Mouse (Mus musculus) olfactory bulb, adult 2 months (tissue): Measurements from ENCODE around the gene Gabbr2. TPM values are rescaled to one million over a fixed set of nuclear protein-coding genes. Genes with fewer than 3 reads are reported as not detected.

Source experiments
- H3K27ac ChIP-seq: fragments of 200-500 bp; 2 replicates; pipeline ENCODE4 v1.5.1; 2012; ENCODE audit warnings: low read depth, low read length; ENCODE audit not compliant: insufficient read depth
- H3K4me1 ChIP-seq: fragments of 200-500 bp; 2 replicates; pipeline ENCODE4 v1.6.1; 2012; ENCODE audit warnings: low read length; ENCODE audit not compliant: control insufficient read depth, insufficient read depth
- H3K4me3 ChIP-seq: fragments of 200-500 bp; 2 replicates; pipeline ENCODE4 v1.5.1; 2012; ENCODE audit warnings: mild to moderate bottlenecking, low read depth, low read length, moderate library complexity; ENCODE audit not compliant: insufficient read depth
- CTCF ChIP-seq: fragments of 200-500 bp; IDR thresholded peaks from 2 replicates; pipeline ENCODE4 v1.5.1; 2012; ENCODE audit warnings: low read depth, mild to moderate bottlenecking, low read length, moderate library complexity; ENCODE audit not compliant: insufficient read depth
- POLR2A ChIP-seq: fragments of 200-500 bp; IDR thresholded peaks from 2 replicates; pipeline ENCODE4 v1.6.1; 2012; ENCODE audit warnings: mild to moderate bottlenecking, low read depth, low read length, moderate library complexity; ENCODE audit not compliant: insufficient read depth
- WGBS: fragments of 180-500 bp; shearing (Covaris S2); methylation state at CpG from one replicate; pipeline ENCODE4 v1.1.7; 2018; 5-methylcytosine and 5-hydroxymethylcytosine counted together
- polyA plus RNA-seq: library from polyadenylated mRNA; stranded (reverse); fragments of >200 nt; gene quantifications from 2 replicates; pipeline ENCODE4 v1.2.4, GENCODE M21; 2012; ENCODE audit warnings: low replicate concordance; ENCODE audit not compliant: missing spikeins, insufficient read depth, insufficient read length

Gene Gabbr2
- polyA plus RNA-seq, 1 experiment: not detected

DNA sequence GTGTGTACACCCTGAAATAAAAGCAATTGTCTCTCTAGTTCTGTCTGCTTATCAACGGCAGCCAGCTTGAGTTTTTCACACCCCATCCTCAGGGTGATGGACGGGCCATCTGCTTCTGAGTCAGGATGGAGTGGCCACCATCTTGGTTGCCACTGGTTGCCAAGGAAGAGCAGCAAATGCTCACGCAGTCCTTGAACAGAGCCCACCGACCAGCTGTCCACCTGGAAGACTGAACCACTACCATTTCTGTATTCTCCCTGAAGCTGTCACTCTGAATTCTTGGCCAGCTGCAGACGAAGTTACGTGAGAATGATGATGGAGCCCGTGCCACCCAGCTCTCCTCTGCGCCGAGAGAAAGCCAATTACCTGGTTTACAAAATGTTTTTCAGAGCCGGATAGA, 102.5 kb downstream of the Gabbr2 start:
- no peak overlapping the region for H3K27ac ChIP-seq

DNA sequence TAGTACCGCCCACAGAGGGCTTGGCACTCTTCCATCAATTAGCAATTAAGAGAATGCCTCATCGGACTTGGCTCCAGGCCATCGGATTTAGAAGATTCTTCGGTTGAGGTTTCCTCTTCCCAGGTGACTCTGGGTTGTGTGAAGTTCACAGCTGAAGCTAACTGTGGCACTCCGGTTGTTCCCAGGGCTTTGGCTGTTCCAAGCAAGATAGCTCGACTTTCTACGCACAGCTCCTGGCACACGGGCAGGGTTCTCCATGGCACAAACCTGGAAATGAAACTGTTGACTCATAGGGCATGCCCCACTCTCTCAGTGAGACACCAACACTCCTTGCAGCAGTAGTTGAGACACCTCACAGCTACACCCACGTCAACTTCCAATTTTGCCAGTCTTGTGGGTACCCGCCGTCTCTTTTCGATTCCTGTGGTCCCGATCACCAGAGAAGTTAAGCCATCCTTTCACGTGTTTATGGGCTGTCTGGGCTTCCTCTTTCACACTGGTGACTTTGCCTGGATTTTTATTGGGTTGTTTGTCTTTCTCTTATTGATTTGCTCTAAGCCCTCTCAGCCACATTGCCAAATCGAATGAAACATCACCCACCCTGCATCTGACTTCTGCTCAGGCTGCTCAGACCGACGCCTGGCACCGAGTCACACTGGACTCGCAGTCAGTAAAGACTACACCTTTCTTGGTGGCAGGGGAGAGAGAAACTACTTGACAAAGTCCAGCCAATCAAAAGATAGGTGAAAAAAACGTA, 105.9 kb downstream of the Gabbr2 start:
- Histone ChIP-seq H3K4me1 (peaks cover 14% of the 10 kb centered on the region), H3K4me3 (no peak overlapping the region), H3K27ac (no peak overlapping the region)
- 86% methylated on average over 20 of the region's 20 CpGs for WGBS
- no peak for TF ChIP-seq CTCF
- no peak for TF ChIP-seq POLR2A

More for the DNA sequence above, 102.5 kb downstream of the Gabbr2 start:
- 91% methylated on average over 10 of the region's 10 CpGs for WGBS
- Histone ChIP-seq H3K4me1 (peaks cover 6% of the 10 kb centered on the region; the same call in 1 of the 2 replicates), H3K4me3 (no peak overlapping the region)
- TF ChIP-seq CTCF: no peak
- TF ChIP-seq POLR2A: no peak

DNA sequence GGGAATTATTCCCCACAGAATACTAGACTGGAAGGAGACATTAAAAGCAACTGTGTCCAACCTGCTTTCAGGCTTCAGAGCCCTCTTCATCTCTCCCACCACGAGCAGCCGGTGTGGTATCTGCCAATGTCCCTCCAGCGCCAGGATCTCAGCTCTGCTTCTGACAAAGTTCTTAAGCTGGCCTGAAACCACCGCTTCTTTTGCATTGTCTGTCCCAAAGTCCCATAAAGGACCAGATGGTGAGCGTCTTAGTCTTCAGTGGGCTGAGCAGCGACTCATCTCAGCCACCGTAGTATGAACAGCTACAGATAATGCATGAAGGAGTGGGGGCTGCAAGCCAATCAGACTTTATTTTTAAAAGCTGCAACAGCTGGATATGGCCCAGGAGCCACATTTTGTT, 107.5 kb downstream of the Gabbr2 start:
- no peak overlapping the region for H3K4me3 ChIP-seq
- WGBS: 65% methylated on average over 7 of the region's 7 CpGs
- no peak for TF ChIP-seq POLR2A
- TF ChIP-seq CTCF: no peak
- H3K27ac ChIP-seq: no peak overlapping the region
- peaks cover 18% of the 10 kb centered on the region for H3K4me1 ChIP-seq

DNA sequence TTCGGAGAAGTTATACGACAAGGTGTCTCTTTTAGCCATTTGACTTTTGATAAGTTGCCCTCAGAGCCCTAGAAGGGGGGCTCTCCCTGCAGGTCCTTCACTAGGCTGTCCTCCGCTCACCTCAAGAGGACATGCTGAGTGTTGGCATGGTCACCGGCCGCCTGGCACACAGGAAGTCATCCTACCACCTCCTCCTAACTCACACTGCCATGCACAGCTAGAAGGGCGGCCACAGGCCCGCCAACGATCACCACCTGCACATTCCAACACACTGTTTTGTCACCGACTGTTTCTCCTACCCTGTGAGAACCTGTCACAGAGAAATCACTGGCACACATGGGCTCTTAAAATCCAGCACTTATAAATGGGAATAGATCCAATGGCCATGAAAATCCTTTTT, 108.1 kb downstream of the Gabbr2 start:
- H3K27ac ChIP-seq: no peak overlapping the region

DNA sequence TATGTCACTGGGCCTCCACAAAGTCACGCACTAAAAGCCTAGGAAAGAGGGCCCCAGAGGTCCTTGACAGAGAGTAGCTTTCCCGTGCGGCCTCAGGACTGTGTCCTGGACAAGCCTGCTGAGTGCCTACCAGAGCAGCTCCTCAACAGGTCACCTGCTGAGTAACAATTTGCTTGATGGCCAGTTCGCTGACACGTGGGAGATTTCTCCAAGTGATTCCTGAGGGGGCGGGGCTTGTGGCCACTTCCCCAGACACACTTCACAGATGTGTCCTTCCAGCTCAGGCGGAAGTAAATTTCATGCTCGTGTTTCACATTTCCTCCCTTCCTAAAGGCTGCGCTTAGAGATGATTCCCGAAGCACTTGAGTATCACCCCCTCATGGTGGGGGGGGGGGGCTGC, 108.6 kb downstream of the Gabbr2 start:
- WGBS: 70% methylated on average over 10 of the region's 10 CpGs
- no peak overlapping the region for H3K4me3 ChIP-seq
- H3K4me1 ChIP-seq: peaks cover 18% of the 10 kb centered on the region
- TF ChIP-seq POLR2A: no peak
- no peak for TF ChIP-seq CTCF
- H3K27ac ChIP-seq: no peak overlapping the region

More for the DNA sequence above, 108.1 kb downstream of the Gabbr2 start:
- Histone ChIP-seq H3K4me3 (no peak overlapping the region), H3K4me1 (peaks cover 18% of the 10 kb centered on the region)
- TF ChIP-seq POLR2A: no peak
- no peak for TF ChIP-seq CTCF
- 83% methylated on average over 9 of the region's 9 CpGs for WGBS

DNA sequence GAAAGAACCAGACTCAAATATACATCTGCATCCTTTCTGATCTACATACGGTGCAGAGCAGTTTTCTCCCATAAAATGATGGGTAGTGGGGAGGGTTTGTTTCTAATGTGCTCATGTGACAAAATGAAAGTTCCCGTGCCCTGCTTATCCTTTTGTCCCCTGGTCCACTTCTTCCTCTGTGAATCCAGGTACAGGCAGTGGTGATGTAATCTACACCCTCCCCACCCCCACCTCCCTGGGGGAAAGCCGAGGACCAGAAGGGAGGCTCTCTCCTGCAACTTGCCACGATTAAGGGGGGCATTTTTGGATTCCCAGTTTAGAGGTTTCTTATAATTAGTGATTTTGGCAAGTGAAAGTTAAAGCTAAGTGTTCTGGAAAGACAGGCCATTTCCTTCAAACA, 110.4 kb downstream of the Gabbr2 start:
- 66% methylated on average over 4 of the region's 4 CpGs for WGBS
- TF ChIP-seq POLR2A (no peak), CTCF (no peak)
- Histone ChIP-seq H3K4me3 (no peak overlapping the region), H3K4me1 (peaks cover 18% of the 10 kb centered on the region), H3K27ac (no peak overlapping the region)

DNA sequence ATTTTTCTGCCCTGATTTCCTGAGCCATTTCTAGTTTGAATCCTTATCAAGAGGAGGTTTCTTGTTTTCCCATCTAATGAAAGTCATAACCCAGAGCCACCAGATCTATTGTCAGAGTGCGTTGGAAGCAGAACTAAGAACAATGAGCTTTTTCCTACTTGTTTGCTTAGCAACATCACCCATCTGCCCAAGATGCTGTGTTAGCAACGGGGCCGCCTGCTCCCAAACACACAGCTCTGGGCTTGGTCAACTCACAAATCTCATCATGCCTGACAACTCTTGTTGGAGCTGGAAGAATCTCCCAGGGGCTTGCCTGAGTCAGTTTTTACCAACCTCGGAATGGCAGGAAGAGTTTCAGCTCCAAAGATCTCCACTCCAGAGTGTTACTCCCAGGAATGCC, 111.7 kb downstream of the Gabbr2 start:
- H3K27ac ChIP-seq: no peak overlapping the region
- TF ChIP-seq CTCF: no peak
- TF ChIP-seq POLR2A: no peak
- 52% methylated on average over 4 of the region's 4 CpGs for WGBS
- peaks cover 18% of the 10 kb centered on the region for H3K4me1 ChIP-seq
- H3K4me3 ChIP-seq: no peak overlapping the region

DNA sequence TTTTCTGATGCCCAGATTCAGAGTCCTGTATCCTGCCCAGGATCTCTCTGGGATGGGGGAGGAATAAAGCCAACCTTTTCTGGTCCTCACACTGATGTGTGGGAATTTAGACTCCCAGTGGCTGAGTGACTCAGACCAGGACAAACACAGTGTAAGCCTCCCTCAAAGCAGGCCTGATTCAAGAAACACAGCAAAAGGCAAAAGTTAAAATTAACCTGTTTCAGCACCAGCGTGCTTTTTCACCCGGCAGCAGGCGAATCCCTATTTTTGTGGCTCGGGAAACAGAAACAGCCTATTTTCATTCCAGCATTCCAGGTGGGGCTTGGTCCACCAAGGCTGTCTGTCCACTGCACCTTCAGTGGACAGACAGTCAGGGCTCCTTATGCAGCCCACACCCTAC, 118.9 kb downstream of the Gabbr2 start:
- Histone ChIP-seq H3K4me1 (peaks cover 29% of the 10 kb centered on the region), H3K27ac (no peak overlapping the region), H3K4me3 (no peak overlapping the region)
- TF ChIP-seq POLR2A (no peak), CTCF (no peak)
- WGBS: 45% methylated on average over 4 of the region's 4 CpGs

DNA sequence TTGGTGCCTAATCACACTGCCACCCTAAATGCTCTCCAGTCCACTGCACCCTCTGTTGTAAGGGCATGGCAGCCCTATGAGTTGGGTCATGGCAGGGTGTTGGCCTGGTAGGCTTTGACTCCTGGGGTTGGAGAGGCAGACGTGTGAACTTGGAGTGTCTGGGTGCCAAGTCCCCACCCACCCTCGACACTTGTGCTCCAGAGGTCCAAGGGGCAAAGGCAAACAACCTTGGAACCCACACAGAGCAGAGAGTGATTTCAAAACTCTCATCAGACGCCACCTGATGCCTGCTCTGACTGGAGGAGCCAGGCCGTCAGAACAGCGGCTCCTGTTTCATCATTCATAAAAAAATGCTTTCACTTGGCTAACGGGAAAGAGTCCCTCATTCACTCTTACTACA, 121.5 kb downstream of the Gabbr2 start:
- Histone ChIP-seq H3K27ac (no peak overlapping the region), H3K4me3 (no peak overlapping the region), H3K4me1 (peaks cover 29% of the 10 kb centered on the region)
- TF ChIP-seq CTCF (no peak), POLR2A (no peak)
- 79% methylated on average over 6 of the region's 6 CpGs for WGBS

DNA sequence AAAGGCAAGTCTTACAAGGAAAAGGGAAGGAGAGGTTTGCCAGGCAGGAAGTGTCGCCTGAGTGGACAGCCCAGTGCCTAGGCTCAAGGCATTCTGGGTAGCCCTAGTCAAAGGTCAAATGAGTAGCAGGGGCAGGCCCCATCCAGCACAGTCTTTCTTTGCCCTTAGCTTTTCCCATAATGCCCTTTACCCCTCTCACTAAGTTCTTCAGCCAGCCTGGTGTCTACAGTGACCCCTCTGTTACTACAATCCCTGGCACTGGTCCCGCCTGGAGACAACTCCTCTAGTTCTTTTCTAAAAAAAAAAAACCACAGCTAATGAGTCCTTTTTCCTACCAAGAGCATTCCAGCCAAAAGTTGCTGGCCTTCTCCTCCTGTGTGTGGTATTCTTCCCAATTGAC, 122.3 kb downstream of the Gabbr2 start:
- peaks cover 29% of the 10 kb centered on the region for H3K4me1 ChIP-seq
- 92% methylated on average over 2 of the region's 2 CpGs for WGBS
- H3K4me3 ChIP-seq: no peak overlapping the region
- TF ChIP-seq CTCF (no peak), POLR2A (no peak)
- H3K27ac ChIP-seq: no peak overlapping the region
